Mouse (Mus musculus) central nervous system, embryonic 18 days (tissue): Measurements from ENCODE around the gene Sertad2. TPM values are rescaled to one million over a fixed set of nuclear protein-coding genes. Genes with fewer than 3 reads are reported as not detected.

Experiments used
- polyA plus RNA-seq: library from polyadenylated mRNA; depleted of rRNA; stranded (reverse); fragments of >200 nt; gene quantifications from 2 replicates; pipeline ENCODE4 v1.2.3, GENCODE M21; 2012; rRNA removed

Gene Sertad2
- 12.4 and 15.3 TPM in 2 replicates for polyA plus RNA-seq

GRCm38 (mm10) chr11:20542739-20543452 is at the start of gene Sertad2:
Sertad2 (plus strand) TSS chr11:20543253.

Other genes starting within 250 kb of the Sertad2 start
- 35.8 and 41.0 TPM in 2 replicates for gene Slc1a4, start 210.5 kb upstream of the Sertad2 start, polyA plus RNA-seq
- 62.7 and 67.5 TPM in 2 replicates for gene Aftph, start 198.3 kb downstream of the Sertad2 start, polyA plus RNA-seq